Mouse (Mus musculus): ENCODE data around the gene Lpin3.

Gene Lpin3

DNA sequence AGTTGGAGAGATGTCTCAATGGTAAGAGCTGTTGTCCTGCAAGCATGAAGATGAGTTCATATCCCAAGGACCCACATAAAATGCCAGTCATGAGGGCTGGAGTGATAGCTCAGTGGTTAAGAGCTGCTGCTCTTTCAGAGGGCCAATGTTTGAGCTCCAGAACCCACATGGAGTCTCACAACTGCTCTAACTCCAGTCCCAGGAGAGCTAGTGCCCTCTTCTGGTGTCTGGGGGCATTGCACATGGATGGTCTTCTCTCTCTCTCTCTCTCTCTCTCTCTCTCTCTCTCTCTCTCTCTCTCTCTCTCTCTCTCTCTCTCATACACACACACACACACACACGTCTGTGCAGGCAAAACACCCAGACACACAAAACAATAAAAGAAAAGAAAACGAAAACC, 4.4 kb downstream of the Lpin3 start:
- intact Hi-C loops (cut with DNase I): loop anchor here (5.0 kb wide), 3 partner anchors 93 to 288 kb away; partner anchors contain the start of gene Plcg1

- intact Hi-C loops (cut with DNase I): loop anchor here (2.0 to 5.0 kb wide), 4 partner anchors 94 to 289 kb away; partner anchors contain the start of gene Plcg1
Measured at GRCm38 (mm10) chr2:160886221-160886620, 5.8 kb downstream of the Lpin3 start.

GRCm38 (mm10) chr2:160887284-160887683, 6.8 kb downstream of the Lpin3 start:
- intact Hi-C loops (cut with DNase I): loop anchor here (2.0 to 5.0 kb wide), 4 partner anchors 95 to 290 kb away; partner anchors contain the start of gene Plcg1

GRCm38 (mm10) chr2:160887859-160888258, 7.4 kb downstream of the Lpin3 start:
- intact Hi-C loops (cut with DNase I): loop anchor here (2.0 to 5.0 kb wide), 4 partner anchors 96 to 291 kb away; partner anchors contain the start of gene Plcg1

DNA sequence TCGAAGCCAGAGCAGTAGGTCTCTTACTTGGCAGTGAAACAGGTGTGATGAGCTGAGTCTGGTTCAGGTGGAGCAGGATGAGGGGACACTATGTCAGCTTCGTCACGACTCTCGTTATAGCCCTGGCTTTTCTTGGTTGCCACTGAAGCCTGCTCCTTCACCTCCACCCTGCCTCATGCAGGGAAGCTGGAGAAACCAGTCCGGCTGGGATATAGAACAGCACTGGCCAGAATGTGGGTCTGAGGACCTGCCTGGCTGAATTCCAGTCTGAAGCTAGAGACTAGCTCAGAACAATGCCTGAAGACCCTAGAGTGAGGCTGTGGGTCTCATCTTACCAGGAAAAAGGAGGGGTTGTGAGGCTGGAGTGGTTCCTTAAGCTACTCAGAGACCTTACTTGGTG, 10.6 kb downstream of the Lpin3 start:
- intact Hi-C loops (cut with DNase I): no loop called here

DNA sequence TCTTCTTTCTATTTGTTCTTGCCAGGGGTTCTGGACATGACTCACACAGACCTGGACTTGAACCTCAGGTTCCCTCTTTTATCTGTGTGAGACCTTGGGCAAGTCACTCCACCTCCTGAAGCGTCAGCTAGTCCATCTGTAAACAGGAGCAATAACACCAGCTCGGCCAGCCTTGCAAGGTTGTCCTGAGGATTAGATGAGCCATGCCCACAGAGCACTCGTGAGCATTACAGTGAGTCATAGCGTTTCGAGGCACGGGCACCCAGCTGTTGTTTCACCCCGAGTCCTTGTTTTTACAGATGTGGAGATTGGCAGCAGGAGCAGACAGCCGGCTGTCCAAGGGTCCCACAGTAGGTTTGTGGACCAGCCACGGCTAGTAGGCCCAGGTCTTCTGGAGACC, 11.2 kb downstream of the Lpin3 start:
- intact Hi-C loops (cut with DNase I): no loop called here

DNA sequence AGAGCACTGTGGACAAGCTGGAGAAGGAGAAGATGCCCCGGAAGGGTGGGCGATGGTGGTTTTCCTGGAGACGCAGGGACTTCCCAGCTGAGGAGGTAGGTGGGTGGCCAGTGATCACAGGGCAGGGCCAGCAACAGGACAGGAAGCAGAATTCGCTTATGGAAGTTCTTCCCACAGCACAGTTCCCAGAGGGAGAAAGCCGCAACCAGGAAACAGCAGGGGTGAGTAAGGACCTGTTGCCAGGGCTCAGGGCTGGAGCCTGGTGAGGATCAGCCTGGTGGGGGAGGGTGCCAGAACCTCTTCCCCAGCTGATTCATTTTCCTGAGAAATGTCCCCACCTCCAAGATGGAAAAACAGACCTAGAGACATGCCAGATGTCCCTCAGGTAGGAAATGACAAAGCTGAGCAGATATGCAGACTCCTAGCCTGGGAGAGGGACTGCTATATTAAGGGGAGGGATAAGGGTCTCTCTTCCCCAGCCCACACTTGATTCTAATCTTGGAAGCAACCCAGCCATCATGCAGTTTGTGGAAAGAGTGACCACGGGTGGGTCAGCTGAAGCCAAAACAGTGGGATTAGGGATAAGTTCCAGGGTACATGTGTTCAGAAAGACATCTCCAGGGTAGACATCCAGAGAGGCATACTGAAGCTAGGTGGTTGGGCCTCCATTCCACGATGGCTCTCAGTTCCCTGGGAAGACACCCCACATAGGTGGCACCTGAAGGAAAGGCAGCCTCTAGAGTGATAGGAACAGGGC, 21.4 kb downstream of the Lpin3 start:
- intact Hi-C loops (cut with DNase I): no loop called here

GRCm38 (mm10) chr2:160905301-160905700, 24.8 kb downstream of the Lpin3 start:
- intact Hi-C loops (cut with DNase I): no loop called here

- intact Hi-C loops (cut with DNase I): no loop called here
Measured at GRCm38 (mm10) chr2:160906101-160906500, 25.6 kb downstream of the Lpin3 start.

DNA sequence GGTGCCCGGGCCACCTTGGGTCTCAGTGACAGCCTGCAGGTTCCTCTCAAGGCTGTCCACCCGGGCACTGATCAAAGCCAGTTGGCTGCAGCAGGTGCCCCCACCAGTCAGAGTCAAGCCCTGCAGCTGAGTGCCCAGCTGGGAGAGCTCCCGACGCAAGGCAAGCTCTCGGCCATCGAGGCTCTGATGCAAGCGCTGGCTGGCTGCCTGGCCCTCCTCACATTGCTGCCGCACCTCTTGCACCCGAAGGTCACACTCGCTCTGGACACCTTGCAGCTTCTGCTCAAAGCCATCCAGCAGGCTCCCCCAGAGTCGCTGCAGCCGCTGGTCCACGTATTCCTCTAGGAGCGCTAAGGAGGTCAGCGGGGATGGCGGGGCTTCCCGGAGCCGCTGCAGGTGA, 28.1 kb downstream of the Lpin3 start:
- intact Hi-C loops (cut with DNase I): no loop called here

DNA sequence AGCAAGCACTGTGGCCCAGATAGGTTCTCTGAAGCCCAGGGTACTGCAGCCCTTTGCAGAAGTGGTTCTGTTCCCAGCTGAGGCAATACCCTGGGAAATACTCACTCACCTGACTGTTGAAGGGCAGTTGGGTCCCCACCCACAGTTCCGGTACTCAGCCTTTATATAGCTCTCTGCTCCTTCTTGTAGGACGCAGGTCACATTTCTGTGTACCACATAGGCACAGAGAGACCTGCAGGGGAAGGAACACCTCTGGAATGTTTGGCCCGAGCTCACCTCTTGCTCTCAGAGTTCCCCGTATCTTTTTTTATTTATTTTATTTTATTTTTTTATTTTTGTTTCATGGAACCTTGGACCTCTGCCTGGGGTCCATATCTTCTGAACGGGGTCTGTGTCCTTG, 30.2 kb downstream of the Lpin3 start:
- intact Hi-C loops (cut with DNase I): no loop called here

DNA sequence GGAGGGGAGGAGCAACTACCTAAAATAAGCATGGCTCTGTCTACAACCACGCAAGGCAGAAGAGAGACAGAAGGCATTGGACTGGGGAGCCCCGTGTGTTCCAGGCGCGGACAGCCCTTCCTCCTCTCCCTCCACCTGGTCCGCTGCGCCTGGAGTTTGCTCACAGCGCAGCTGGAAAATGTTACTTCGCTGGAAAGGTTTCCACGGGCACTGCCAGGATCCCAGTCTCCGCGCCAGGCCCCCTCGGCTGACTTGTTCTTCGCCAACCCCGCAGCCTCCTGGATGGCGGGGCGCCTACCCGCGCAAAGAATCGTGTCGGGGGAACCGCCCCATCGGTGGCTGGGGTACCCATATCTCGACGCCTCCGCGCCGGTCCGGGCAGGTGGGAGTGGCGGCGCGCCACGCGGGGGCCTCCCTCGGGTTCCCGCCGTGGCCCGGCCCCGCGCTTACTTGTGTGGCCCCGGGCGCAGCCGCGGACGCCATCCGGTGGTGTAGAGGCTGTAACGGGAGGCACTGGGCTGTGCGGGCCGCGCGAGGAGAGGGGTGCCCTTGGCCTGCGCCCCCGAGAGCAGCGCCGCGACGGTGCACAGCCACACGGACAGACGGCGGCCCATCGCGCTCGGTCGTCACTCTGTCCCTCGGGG, 31.2 kb downstream of the Lpin3 start:
- intact Hi-C loops (cut with DNase I): no loop called here

- intact Hi-C loops (cut with DNase I): no loop called here
Measured at GRCm38 (mm10) chr2:160912231-160912671, 31.8 kb downstream of the Lpin3 start, which contains the start of gene Emilin3. Gene Emilin3 (minus strand): TSS chr2:160912328.

DNA sequence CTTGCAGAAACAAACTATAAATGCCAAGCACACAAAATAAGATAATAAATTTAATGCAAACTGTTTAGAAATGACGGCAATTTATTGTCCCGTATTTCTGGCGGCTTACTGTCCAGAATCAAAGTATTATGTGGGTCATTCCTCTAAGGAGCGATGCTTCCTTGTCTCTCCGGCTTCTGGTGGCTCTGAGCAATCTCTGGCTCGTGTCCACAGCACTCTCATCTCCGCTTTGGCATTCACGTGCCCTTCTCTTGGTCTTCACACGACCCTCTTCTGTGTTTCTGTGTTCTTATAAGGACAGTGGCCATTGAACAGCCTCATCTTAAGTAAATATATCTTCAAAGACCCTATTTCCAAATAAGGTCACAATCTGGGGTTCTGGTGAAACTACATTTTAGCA, 34.2 kb downstream of the Lpin3 start:
- intact Hi-C loops (cut with DNase I): no loop called here

DNA sequence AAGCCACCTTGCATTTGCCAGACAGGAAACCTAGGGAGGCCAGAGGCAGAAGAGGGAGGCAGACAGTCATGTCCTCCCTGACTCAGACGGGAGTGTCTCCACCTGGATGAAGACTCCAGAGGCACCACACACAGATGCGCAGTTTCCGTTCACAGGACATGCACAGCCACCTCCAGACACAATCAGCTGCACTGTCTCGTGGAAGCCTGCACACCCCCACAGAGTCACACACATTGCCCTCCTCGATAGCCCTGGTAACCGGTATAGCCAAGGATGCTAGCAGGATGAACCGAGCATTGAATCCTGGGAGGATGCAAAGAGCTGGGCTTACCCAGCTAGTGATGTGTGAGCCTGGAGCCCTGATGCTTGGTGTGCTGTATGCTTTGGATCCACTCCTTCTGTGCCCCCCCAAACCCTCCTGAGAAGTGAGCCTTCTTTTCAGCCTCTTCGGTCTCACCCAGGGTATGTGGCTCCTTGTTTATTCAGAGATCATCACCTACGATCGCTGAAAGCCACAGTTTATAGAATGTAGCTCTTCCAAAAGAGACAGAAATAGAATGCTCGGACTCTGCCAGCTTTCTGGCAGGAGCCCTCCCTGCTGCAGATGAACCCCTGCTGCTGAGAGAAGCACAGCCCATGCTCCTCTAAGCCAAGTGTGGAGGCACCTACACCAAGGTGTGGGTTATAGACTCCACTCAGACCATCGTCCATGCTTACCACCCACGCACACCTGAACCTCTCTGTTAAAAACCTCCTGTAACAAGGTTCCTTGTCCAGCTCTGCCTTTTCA, 35.5 kb downstream of the Lpin3 start:
- intact Hi-C loops (cut with DNase I): no loop called here

- intact Hi-C loops (cut with DNase I): no loop called here
Measured at GRCm38 (mm10) chr2:160916714-160917113, 36.2 kb downstream of the Lpin3 start.

DNA sequence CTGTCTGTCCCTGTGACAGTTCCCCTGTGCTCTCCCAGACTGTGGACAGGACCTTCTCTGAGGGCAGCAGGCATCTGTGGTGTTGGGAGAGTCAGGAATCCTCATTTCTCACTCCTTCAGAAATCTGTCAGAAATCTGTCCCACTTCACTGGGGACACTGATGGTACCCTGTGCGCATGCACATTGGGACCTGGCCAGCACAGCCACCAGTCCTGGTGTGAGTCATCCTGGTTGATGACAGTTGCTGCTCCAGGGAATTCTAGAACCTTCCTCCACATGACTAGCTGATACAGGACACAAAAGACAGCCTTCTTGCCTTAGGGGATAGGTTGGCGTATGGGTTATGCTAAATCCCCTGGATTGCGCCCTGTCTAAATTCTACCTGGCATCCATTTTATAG, 36.8 kb downstream of the Lpin3 start:
- intact Hi-C loops (cut with DNase I): no loop called here

GRCm38 (mm10) chr2:160918154-160918929, 37.9 kb downstream of the Lpin3 start:
- intact Hi-C loops (cut with DNase I): no loop called here

GRCm38 (mm10) chr2:160918930-160919215, 38.4 kb downstream of the Lpin3 start:
- intact Hi-C loops (cut with DNase I): no loop called here

GRCm38 (mm10) chr2:160921285-160921684, 40.8 kb downstream of the Lpin3 start:
- intact Hi-C loops (cut with DNase I): no loop called here

DNA sequence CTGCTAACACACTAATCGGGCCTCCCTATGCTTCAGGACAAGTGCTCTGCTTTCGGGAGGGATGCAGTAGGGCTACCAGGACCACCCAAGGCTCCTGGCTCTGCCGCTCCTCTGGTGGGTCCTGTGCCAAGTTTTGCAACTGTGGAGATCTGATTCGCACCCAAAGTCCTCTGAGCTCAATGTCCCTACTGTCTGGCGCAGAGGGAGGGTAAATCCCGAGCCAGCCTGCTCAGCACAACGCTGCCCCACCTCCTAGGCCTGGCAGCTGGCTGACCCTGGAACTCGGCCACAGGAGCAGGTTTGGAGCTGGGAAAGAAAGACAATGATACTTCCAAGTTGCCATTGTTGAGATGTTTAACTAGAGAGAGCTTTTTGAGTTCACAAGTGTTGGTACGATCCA, 44.7 kb downstream of the Lpin3 start:
- intact Hi-C loops (cut with DNase I): no loop called here

All from adrenal gland (tissue).